Mouse (Mus musculus) cortical plate, adult 2 months (tissue): ENCODE measurements around the gene Aunip. TPM values are rescaled to one million over a fixed set of nuclear protein-coding genes. Genes with fewer than 3 reads are reported as not detected.

Experiments used
- H3K27ac ChIP-seq: fragments of 200-500 bp; 2 replicates; pipeline ENCODE4 v1.5.1; 2012; ENCODE audit warnings: low read length, control low read depth, inconsistent platforms; ENCODE audit not compliant: insufficient read depth
- H3K4me1 ChIP-seq: fragments of 200-500 bp; 2 replicates; pipeline ENCODE4 v1.6.1; 2011; ENCODE audit warnings: low read length; ENCODE audit not compliant: control insufficient read depth, insufficient read depth
- H3K4me3 ChIP-seq: fragments of 200-500 bp; 2 replicates; pipeline ENCODE4 v1.5.1; 2011; ENCODE audit warnings: mild to moderate bottlenecking, low read length, control low read depth; ENCODE audit not compliant: insufficient read depth
- CTCF ChIP-seq: fragments of 200-500 bp; IDR thresholded peaks from 2 replicates; pipeline ENCODE4 v1.5.1; 2011; ENCODE audit warnings: mild to moderate bottlenecking, control low read depth, low read length; ENCODE audit not compliant: insufficient read depth; ENCODE audit errors: extremely low read depth
- POLR2A ChIP-seq: fragments of 200-500 bp; IDR thresholded peaks from 2 replicates; pipeline ENCODE4 v1.6.1; 2011; ENCODE audit warnings: mild to moderate bottlenecking, low read length, control low read depth; ENCODE audit not compliant: insufficient read depth; ENCODE audit errors: extremely low read depth
- polyA plus RNA-seq: library from polyadenylated mRNA; depleted of rRNA; stranded (reverse); fragments of >200 nt; gene quantifications from 2 replicates; pipeline ENCODE4 v1.2.3, GENCODE M21; 2012; rRNA removed

Gene Aunip
- 0.23 and 0.31 TPM in 2 replicates for polyA plus RNA-seq

GRCm38 (mm10) chr4:134510845-134511411 is at the start of gene Aunip:
Gene Aunip, plus strand, starts transcription at chr4:134510999.
- TF ChIP-seq CTCF (no peak), POLR2A (no peak)
- Histone ChIP-seq H3K27ac (no peak within 1 kb of the TSS), H3K4me1 (no peaks in the 10 kb centered on the region), H3K4me3 (peak within 1 kb of the TSS; percentile 12)

- Histone ChIP-seq H3K4me3 (no peak overlapping the region), H3K4me1 (peaks cover 5% of the 10 kb centered on the region), H3K27ac (no peak overlapping the region)
- TF ChIP-seq CTCF (no peak), POLR2A (no peak)
Measured at GRCm38 (mm10) chr4:134461252-134461651, 49.5 kb upstream of the Aunip start.

GRCm38 (mm10) chr4:134465789-134466188 is 45.0 kb upstream of the Aunip start:
- TF ChIP-seq CTCF (no peak), POLR2A (no peak)
- peak overlapping the region; percentile 41 for H3K27ac ChIP-seq
- peaks cover 8% of the 10 kb centered on the region for H3K4me1 ChIP-seq
- no peak overlapping the region for H3K4me3 ChIP-seq

GRCm38 (mm10) chr4:134466381-134467262 is 44.2 kb upstream of the Aunip start:
- Histone ChIP-seq H3K4me1 (peaks cover 8% of the 10 kb centered on the region), H3K4me3 (no peak overlapping the region), H3K27ac (peak overlapping the region; percentile 41)
- TF ChIP-seq CTCF (no peak), POLR2A (no peak)

GRCm38 (mm10) chr4:134467435-134468214 is 43.2 kb upstream of the Aunip start:
- Histone ChIP-seq H3K4me1 (peaks cover 8% of the 10 kb centered on the region), H3K27ac (peak overlapping the region; percentile 14), H3K4me3 (peak overlapping the region; percentile 42)
- TF ChIP-seq CTCF (no peak), POLR2A (no peak)

- H3K4me1 ChIP-seq, result peaks cover 10% of the 10 kb centered on the region
- H3K27ac ChIP-seq, result peak within 1 kb of the TSS; percentile 14
- peak within 1 kb of the TSS; percentile 42 for H3K4me3 ChIP-seq
- TF ChIP-seq POLR2A (peak; percentile 98), CTCF (no peak)
Measured at GRCm38 (mm10) chr4:134468215-134468575, 42.6 kb upstream of the Aunip start, which contains the start of gene Stmn1. Gene Stmn1, plus strand, starts transcription at chr4:134468320.

GRCm38 (mm10) chr4:134468578-134469266 is 42.1 kb upstream of the Aunip start:
- Histone ChIP-seq H3K27ac (no peak overlapping the region), H3K4me3 (peak overlapping the region; percentile 42), H3K4me1 (peaks cover 10% of the 10 kb centered on the region)
- TF ChIP-seq CTCF (no peak), POLR2A (no peak)

GRCm38 (mm10) chr4:134469341-134469796 is 41.4 kb upstream of the Aunip start:
- TF ChIP-seq POLR2A, result no peak
- Histone ChIP-seq H3K27ac (no peak overlapping the region), H3K4me1 (peaks cover 13% of the 10 kb centered on the region), H3K4me3 (peak overlapping the region; percentile 42)

- Histone ChIP-seq H3K27ac (no peak overlapping the region), H3K4me1 (peaks cover 16% of the 10 kb centered on the region), H3K4me3 (peak overlapping the region; percentile 42)
- no peak for TF ChIP-seq CTCF
- TF ChIP-seq POLR2A, result no peak
Measured at GRCm38 (mm10) chr4:134469985-134470384, 40.8 kb upstream of the Aunip start.
